Mouse (Mus musculus): Measurements from ENCODE around the gene Fam173a.

The Fam173a gene

GRCm38 (mm10) chr17:25792615-25793014 lies at the start of gene Fam173a:
Gene Fam173a (minus strand): TSS chr17:25792901.
- CTCF ChIA-PET = interaction anchor here (1.3 kb wide), 1 partner anchor 19 kb away, joined by 15 read pairs; the partner anchor contains the start of gene Narfl

GRCm38 (mm10) chr17:25841117-25841880 lies 48.6 kb upstream of the Fam173a start, which contains the start of gene Gm20683:
Gene Gm20683 (minus strand): TSS chr17:25841763.
- CTCF ChIA-PET = no interaction called here

GRCm38 (mm10) chr17:25840519-25840918 lies 47.8 kb upstream of the Fam173a start:
- CTCF ChIA-PET = no interaction called here

GRCm38 (mm10) chr17:25839455-25840235 lies 46.9 kb upstream of the Fam173a start:
- CTCF ChIA-PET = no interaction called here

GRCm38 (mm10) chr17:25838904-25839303 lies 46.2 kb upstream of the Fam173a start:
- CTCF ChIA-PET = no interaction called here

- CTCF ChIA-PET = no interaction called here
Measured at GRCm38 (mm10) chr17:25837533-25837932, 44.8 kb upstream of the Fam173a start.

GRCm38 (mm10) chr17:25837076-25837410 lies 44.3 kb upstream of the Fam173a start, which contains the start of gene Rhbdl1:
Gene Rhbdl1 (minus strand): TSS chr17:25837295.
- CTCF ChIA-PET = no interaction called here

GRCm38 (mm10) chr17:25836397-25837075 lies 43.8 kb upstream of the Fam173a start:
- CTCF ChIA-PET = no interaction called here

- CTCF ChIA-PET = no interaction called here
Measured at GRCm38 (mm10) chr17:25835816-25836215, 43.1 kb upstream of the Fam173a start.

- CTCF ChIA-PET = interaction anchor here (0.6 kb wide), 1 partner anchor 9 kb away, joined by 3 read pairs; the partner anchor contains the start of gene Rhot2
Measured at GRCm38 (mm10) chr17:25835301-25835700, 42.6 kb upstream of the Fam173a start.

- CTCF ChIA-PET = interaction anchor here (0.5 to 0.7 kb wide), 4 partner anchors 8 to 61 kb away, joined by 3 read pairs; partner anchors contain the start of gene Rhot2
Measured at GRCm38 (mm10) chr17:25834595-25835222, 42.0 kb upstream of the Fam173a start.

GRCm38 (mm10) chr17:25833961-25834594 lies 41.4 kb upstream of the Fam173a start:
- CTCF ChIA-PET = interaction anchor here (0.5 to 1.4 kb wide), 4 partner anchors 8 to 60 kb away, joined by 3 to 4 read pairs (median 3); no protein-coding TSS in a partner anchor

GRCm38 (mm10) chr17:25833291-25833663 lies 40.6 kb upstream of the Fam173a start, which contains the start of gene Stub1:
Gene Stub1 (minus strand): TSS chr17:25833404.
- CTCF ChIA-PET = interaction anchor here (0.5 to 1.4 kb wide), 4 partner anchors 15 to 58 kb away, joined by 3 to 4 read pairs (median 4); no protein-coding TSS in a partner anchor

GRCm38 (mm10) chr17:25832436-25833290 lies 40.0 kb upstream of the Fam173a start:
- CTCF ChIA-PET = interaction anchor here (0.6 to 1.4 kb wide), 4 partner anchors 15 to 29 kb away, joined by 3 to 4 read pairs (median 3); no protein-coding TSS in a partner anchor

GRCm38 (mm10) chr17:25831451-25832281 lies 39.0 kb upstream of the Fam173a start:
- CTCF ChIA-PET = no interaction called here

GRCm38 (mm10) chr17:25830806-25831431 lies 38.2 kb upstream of the Fam173a start:
- CTCF ChIA-PET = interaction anchor here (0.7 kb wide), 1 partner anchor 210 kb away, joined by 5 read pairs; no protein-coding TSS in a partner anchor

- CTCF ChIA-PET = no interaction called here
Measured at GRCm38 (mm10) chr17:25830200-25830753, 37.6 kb upstream of the Fam173a start.

- CTCF ChIA-PET = no interaction called here
Measured at GRCm38 (mm10) chr17:25829558-25830017, 36.9 kb upstream of the Fam173a start.
